Mouse (Mus musculus) lung, postnatal 4 days (tissue): ENCODE data around the gene Mob1b.
A peak's percentile ranks its signal among the peaks of the same experiment; 100 is the strongest.
"Not testable (repeated sequence)": the region's sequence is repeated elsewhere in the genome, so short reads cannot be mapped to it uniquely, and the experiment has no call there.

Experiments used
- DNase-seq, 2 experiments: peaks; one replicate each; pipeline ENCODE4 v3.0.0; 2021

Mob1b gene

GRCm38 (mm10) chr5:88703551-88703950 lies 17.1 kb upstream of the Mob1b start:
- DNase-seq = no peak

DNA sequence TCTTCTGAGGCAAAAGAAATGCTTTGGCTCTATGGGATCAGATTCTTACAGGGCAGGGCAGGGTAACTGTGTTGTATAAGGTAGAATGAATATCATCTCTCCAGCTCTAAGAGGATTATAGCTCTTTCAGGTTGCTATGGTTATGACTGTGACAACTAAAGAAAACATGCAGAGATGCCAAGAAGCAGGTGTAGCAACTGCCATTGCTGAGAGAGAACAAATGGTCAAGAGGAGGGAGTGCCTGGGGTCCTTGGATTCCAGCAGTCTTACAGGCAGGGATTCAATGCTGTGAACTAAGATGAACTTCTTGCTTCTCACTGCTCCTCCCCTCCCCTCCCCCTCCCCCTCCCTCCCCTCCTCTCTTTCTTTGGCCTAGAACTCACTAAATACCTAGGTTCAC lies 9.5 kb upstream of the Mob1b start:
- peak in 1 of 2 experiments; percentile 35 for DNase-seq

GRCm38 (mm10) chr5:88711618-88712224 lies 8.9 kb upstream of the Mob1b start:
- DNase-seq = no peak

GRCm38 (mm10) chr5:88712328-88712727 lies 8.3 kb upstream of the Mob1b start:
- DNase-seq = no peak

- no peak for DNase-seq
Measured at GRCm38 (mm10) chr5:88716983-88717382, 3.7 kb upstream of the Mob1b start.

GRCm38 (mm10) chr5:88721003-88721475 lies 384 bp downstream of the Mob1b start:
- DNase-seq = no peak

DNA sequence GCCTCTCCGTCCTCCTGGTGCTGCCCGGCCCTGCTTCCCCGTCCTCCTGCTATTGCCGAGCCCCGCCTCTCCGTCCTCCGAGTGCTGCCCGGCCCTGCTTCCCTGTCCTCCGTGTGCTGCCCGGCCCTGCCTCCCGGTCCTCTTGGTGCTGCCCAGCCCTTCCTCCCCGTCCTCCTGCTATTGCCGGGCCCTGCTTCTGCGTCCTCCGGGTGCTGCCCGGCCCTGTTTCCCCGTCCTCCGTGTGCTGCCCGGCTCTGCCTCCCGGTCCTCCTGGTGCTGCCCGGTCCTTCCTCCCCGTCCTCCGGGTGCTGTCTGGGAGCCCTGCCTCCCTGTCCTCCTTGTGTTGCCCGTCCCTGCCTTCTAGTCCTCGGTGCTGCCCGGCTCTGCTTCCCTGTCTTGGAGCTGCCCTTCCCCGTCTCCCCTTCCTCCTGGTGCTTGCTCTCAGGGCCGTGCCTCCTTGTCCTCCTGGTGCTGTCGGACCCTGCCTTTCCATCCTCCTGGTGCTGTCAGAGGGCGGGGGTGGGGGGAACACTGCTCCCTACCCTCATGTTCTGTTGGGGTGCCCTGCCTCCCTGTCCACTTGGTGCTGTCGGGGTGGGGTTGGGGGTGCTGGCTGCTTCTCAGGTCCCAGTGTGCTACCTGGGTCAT lies 1.0 kb downstream of the Mob1b start:
- peak; percentile 44 to 64 for DNase-seq

GRCm38 (mm10) chr5:88722213-88722600 lies 1.6 kb downstream of the Mob1b start:
- DNase-seq = no peak

DNA sequence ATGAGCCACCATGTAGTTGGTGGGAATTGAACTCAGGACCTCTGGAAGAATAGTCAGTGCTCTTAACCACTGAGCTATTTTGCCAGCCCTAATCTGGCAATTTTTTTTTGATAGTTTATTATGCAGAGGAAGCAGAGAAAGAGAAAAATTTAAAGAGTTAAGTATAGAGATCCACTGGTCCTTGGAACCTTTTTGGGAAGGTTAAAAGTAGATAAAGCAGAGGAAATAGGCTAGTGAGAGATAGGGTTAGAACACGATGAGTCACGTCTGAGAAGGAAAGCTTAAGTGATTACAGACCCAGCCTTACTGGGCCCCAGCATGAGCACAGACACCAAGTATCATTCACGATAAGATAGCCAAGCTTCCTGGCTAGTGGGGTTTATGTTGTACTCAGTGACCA lies 3.4 kb downstream of the Mob1b start:
- DNase-seq = no peak

- DNase-seq = no peak
Measured at GRCm38 (mm10) chr5:88727593-88728144, 7.0 kb downstream of the Mob1b start.

DNA sequence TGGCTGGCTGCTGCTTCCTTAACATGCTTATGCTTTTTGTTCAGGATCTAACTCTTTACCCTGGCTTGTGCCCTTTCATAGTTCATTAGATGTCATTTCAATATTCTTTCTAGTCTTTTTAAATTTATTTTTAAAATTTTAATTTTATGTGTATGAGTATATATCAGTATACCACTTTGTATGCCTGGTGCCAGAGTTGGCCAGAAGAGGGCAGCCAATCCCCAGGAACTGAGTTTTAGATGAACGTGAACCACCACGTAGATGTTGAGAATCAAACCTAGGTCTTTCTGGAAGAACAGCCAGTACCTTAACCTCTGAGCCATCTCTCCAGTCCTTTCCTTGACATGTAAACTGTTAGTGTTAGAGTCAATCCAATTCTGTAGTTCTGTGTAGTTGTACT lies 14.1 kb downstream of the Mob1b start:
- DNase-seq = peak in 1 of 2 experiments; percentile 29

DNA sequence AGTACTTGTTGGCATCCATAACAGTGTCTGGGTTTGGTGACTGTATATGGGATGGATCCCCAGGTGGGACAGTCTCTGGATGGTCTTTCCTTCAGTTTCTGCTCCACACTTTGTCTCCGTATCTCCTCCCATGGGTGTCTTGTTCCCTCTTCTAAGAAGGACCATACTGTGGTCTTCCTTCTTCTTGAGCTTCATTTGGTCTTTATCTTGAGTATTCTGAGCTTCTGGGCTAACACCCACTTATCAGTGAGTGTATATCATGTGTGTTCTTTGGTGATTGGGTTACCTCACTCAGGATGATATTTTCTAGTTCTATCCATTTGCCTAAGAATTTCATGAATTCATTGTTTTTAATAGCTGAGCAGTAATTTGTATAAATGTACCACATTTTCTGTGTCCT lies 20.4 kb downstream of the Mob1b start:
- DNase-seq = not testable (repeated sequence)

DNA sequence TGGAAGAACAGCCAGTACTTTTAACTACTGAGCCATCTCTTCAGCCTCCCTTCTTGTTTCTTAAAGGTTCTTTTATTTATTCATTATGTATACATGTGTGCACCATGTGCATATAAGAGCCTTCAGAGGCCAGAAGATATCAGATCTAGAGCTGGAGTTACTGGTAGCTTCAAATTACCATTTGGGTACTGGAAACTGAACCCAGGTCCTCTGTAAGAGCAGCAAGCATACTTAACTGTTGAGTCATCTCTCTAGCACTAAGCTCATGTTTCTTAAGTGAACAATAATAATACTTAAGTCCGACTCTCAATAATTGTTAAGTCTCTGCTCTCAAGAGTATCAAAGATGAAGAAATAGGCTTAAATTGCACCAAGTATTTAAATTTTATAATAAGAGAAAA lies 27.1 kb downstream of the Mob1b start:
- no peak for DNase-seq

DNA sequence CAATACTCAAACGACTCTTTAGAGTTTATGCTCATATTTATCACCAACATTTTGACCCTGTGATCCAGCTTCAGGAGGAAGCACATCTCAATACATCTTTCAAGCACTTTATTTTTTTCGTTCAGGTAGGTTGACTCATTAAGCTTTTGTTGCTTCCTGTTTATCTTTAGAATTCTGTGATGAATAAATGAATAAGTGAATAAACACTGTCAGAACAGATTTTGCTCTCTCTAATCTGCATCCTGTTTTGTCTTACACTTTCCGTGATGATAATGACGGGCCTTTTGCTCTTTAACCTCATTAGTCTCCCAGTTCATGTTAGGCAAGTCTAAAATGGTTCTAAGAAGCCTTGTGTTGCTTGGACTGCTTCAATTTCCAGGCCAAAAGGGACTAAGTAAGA lies 32.5 kb downstream of the Mob1b start:
- DNase-seq = no peak

DNA sequence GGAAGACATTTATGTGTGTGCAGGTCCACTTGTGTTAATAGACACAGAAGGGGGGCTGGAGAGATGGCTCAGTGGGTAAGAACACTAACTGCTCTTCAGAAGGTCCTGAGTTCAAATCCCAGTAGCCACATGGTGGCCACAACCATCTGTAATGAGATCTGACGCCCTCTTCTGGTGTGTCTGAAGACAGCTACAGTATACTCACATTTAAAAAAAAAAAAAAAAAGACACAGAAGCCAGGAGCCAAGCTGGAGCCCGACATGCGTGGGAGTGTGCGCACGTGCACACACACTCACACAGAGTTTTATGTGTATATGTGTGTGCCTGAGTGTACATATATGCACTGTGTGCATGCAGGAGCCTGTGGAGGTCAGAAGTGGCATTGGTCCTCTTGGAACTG lies 42.0 kb downstream of the Mob1b start:
- DNase-seq = no peak

DNA sequence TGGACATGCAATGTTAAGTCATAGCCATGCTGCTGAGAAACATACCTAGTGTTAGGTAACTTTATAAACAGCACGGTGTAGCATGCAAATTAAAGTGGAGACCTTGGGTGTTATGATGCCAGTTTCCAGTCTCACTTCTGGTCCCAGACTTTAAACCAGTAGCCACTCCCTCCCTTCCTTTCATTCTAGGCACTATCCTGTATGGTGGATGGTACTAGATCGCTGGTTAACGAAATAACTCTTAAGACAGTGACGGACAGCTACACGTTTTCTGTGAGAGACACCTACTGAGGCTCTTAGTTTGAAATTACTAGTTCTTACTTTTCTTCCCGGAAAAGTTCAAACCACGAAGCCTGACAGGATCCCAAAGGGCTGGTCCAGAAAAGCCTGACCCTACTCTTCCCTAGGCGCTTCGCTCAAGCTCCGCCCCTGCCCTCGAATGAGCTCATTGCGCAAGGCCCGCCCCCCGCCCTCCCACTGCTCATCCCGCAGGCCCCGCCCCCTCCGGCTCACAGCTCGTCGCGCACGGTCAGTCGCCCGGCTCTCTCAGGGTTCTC lies 43.9 kb downstream of the Mob1b start:
- DNase-seq = no peak

- DNase-seq = peak; percentile 99 to 100
Measured at GRCm38 (mm10) chr5:88764987-88765481, 44.4 kb downstream of the Mob1b start, which contains the start of gene Dck. Gene Dck, plus strand, starts transcription at chr5:88764996.

DNA sequence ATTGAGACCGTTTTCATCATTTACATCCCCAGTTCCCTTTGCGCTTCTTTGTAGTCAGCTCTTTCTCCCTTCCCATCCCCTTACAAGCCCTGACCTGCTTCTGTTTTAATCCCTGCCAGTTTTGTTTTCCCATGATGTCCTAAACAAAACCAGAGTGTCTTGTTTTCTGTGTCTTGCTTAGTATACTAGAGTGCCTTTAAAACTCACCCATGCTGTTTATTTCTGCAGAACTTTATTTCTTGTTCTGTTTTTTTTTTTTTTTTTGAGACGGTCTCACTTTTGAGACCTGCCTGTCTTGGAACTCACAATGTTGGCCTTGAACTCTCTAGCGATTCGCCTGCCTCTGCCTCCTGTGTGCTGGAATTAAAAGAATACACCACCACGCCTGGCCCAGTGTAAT lies 44.9 kb downstream of the Mob1b start:
- DNase-seq = no peak

DNA sequence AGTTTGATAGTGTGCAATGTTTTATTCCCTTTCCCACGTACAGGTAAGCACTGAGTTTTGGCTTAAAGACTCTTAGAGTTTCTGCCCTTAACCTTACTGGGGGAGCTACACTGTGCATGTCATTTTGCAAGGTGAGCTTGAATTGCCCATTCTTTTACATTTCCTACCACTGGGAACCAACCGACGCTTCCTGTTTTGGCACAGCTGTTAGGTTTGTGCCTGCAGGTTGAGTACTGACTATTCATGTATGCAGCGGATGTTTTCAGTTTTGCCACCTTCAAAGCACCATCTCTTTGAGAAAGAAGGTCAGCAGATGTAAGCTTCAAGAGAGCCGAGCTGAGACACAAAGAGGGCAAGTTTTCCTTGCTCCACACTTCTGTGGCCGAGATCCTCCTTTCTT lies 45.5 kb downstream of the Mob1b start:
- peak in 1 of 2 experiments; percentile 12 for DNase-seq

DNA sequence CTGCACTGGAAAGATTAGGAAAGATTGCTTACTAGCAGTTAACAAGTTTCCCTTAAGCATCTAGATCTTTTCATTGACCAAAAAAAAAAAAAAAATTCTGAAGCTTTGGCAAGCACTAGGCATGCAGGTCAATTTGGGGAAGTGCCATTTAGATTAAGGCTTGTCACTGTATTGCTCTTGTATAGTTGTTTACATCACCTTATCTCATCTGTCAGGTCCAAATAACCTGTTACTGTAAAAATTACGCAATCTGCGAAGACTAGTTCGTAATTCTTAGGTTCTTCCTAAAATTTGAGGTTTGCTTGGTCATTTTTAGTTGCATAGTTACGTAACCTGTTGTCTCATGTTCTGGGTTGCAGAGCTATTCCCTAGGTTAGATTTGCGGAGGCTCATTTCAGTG lies 46.2 kb downstream of the Mob1b start:
- DNase-seq = no peak

DNA sequence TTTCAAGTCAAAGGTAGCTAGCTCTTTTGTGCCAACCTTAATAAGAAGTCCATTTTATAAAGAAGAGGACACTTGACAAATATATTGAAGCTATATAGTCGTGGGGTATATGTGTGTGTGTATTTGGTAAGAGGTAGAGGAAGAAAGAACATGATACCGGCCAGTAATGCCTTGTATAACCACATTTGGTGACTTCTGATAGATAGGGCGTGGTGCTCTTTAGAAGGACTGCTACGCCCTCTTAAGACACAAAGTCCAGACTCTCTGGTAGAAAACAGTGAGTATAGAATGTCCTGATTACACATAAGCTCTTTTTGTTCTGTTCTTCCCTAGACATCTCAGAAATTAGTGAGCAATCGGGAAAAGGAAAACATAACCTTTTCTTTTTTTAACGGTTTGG lies 47.5 kb downstream of the Mob1b start:
- no peak for DNase-seq

DNA sequence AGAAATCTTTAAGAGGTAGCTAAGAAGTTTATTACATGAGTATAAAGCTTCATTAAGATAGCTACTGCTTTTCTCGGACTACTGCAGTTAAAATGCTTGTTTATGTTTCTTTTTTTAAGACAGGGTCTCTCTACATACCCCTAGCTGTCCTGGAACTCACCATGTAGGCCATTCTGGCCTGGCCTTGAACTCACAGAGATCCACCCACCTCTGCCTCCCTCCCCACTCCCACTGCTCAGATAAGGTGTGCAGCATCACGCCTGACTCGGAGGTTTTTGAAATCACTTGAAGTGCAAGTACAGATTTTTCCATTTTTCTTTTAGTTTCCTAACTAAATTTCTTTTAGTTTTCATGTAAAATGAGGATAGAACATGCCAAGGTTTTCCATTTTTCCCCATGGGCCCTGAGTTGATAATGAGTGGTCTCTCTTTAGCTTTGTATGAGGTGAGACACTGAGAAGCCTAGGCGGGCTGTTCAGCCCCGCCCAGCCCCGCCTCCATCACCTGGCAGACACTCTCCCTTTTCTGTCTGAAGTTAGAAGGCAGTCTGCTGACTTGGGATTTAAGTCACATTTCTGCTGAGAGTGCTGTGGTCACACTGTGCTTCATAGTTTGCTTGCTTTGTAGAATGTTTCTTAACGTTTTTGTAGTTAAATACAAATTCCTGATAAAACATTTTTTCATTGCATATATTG lies 61.6 kb downstream of the Mob1b start:
- no peak for DNase-seq

GRCm38 (mm10) chr5:88785059-88785458 lies 64.4 kb downstream of the Mob1b start:
- no peak for DNase-seq
